Mouse (Mus musculus): ENCODE measurements at regions not wholly inside any gene's neighbourhood (a gene's known extent, or its start where the extent isn't known, plus 50 kb on each side); places are given as distances from the start of the nearest gene placed in this dataset.

GRCm38 (mm10) chr9:115483721-115484120 is 173.5 kb upstream of the Stt3b start:
- no peak for TF ChIP-seq POLR2A (IDR thresholded peaks at IDR 0.05; ENCODE audit: control insufficient read depth, low read depth, low read length)
- no peak for TF ChIP-seq CTCF (IDR thresholded peaks at IDR 0.05; ENCODE audit: control insufficient read depth, insufficient read depth, insufficient replicate concordance, low read depth, low read length)
